Mouse (Mus musculus) ovary, adult 10 weeks (tissue): Measurements from ENCODE around the gene Rundc3b. TPM values are rescaled to one million over a fixed set of nuclear protein-coding genes. Genes with fewer than 3 reads are reported as not detected.

Experiments
- polyA plus RNA-seq: library from polyadenylated mRNA; stranded (reverse); fragments of 350-450 nt; fragmentation: Illumina TruSeq; extraction: RNeasy Lipid Tissue Mini Kit (QIAGEN cat#74804); gene quantifications from one replicate; pipeline ENCODE4 v1.2.3, GENCODE M21; 2014

Rundc3b gene
- polyA plus RNA-seq, result 7.2 TPM

DNA sequence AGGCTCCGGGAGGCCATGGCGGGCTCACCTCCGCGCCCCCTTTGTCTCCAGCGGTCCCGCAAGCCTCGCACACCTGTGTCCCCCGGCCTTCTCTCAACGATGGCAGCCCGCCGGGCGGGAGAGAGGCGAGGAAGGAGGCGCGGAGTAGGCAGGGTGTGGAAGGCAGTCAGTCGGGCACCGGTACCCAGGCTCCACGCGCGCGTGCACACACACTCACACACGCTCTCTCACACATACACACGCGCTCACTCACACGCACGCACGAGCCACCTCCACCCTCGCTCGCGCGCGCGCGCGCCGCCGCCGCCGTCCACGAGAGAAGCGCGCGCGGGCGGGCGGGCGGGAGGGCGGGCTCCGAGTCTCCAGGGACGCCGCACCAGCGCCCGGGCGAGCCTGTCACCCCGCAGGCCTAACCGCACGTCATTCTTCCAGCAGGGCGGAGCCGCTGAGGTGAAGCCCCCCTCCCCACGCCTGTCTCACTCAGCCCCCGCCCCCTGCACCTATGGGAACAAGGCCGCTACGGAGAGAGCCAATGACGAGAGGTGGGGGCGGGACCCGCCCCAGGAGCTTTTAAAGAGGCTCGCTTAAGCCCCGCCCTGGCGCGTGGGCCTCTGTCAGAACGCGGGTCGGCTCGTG lies at the start of gene Rundc3b:
Rundc3b (minus strand) TSS at position 357 of the 636 bp plus-strand sequence.

DNA sequence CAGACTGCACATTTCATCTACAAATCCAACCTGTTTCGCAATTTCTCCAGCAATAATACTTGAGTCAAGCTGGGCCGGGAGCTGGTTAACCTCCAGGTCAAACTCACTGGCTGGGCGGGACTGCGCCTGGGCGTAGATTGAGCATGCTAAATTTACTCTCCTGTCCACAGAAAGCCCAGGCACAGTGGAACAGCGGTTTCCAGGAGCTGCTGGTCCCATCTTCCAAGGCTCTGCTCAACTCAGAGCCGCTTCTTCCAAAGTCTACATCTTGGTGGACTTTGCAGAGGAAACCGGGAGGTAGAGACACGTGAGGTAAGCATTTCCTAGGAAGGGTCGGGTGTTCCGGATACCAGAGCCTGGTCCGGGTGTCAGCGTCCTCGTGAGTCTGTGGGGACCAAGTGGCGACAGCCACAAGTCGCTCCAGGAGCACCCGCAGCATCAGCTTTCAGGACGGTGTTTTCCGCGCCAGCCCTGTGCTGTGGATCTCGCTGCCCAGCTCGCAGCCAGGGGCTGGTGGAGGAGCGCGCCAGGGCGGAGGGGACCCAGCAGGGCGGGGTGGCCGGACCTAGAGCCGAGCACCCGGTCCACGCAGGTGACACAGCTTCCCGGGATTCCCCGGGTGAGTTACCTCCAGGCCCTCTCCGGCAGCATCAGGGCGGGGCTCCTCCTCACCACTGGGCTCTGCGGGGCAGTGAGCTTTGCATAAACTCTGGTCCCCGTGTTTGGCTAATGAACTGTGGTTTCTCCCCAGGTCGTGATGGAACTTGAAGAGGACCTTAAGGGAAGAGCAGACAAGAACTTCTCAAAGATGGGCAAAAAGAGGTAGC lies 37.4 kb upstream of the Rundc3b start, which contains the start of gene Abcb1a:
Abcb1a (plus strand) TSS at position 167 of the 827 bp plus-strand sequence.

Other genes starting within 250 kb of the Rundc3b start
- 70.2 TPM for gene Dbf4, start 200.2 kb downstream of the Rundc3b start, polyA plus RNA-seq
- gene Slc25a40, start 200.1 kb downstream of the Rundc3b start, polyA plus RNA-seq, result 29.1 TPM
- 31.9 TPM for gene Abcb1a, start 37.1 kb upstream of the Rundc3b start, polyA plus RNA-seq
- gene Abcb1b, start 175.2 kb upstream of the Rundc3b start, polyA plus RNA-seq, result 51.1 TPM